Comparison of ENCODE assay signal across 20 mouse cellular contexts in the genomic region with DNA sequence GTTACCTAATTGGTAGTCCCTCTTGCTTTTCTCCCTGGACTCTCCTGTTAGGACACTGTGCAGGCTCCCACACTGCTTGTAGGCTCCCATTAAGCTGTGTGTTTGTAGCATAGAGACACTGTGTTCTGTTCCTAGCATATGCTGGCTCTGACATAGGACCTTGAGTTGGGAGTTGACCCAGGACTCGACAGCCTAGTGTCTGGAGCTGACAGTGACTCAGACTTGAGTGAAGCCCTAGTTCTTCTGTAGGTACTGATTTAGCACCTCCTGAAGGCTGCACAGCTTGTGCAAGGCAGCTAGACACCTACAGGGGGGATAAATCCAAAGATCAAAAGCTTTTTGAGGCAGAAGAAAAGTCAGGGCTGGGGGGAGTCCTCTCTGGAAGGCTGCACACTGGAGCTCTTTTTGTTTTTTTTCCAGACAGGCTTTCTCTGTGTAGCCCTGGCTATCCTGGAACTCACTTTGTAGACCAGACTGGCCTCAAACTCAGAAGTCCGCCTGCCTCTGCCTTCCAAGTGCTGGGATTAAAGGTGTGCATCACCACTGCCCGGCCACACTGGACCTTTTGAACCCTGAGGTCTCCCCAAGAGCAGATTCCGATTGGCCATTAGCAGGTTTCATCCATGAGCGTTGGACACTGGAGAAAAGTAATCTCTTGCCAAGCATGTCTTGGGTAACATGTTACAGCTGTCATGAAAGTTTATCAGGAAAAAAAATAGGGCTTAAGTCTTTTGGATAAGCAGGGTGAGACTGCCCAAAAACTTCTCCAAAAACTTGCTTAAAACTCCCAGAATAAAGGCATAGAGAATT. TPM values are rescaled to one million over a fixed set of nuclear protein-coding genes. Genes with fewer than 3 reads are reported as not detected.
DNase-seq lines count a peak whose midpoint lies in the region; ATAC-seq and TF ChIP-seq lines count a peak whose summit lies in the region.
"Had no signal": no experiment of that assay in that cellular context is flagged by ENCODE, and none has a peak within 500 bp of the region (broad histone marks: within the 10 kb centered on the region; RNA-seq: fewer than 3 reads in every experiment).

No protein-coding gene starts in this region.

- no peak overlapping the region for H3K4me3 ChIP-seq in bone marrow, adult 2 months (replicated peaks; ENCODE audit: control insufficient read depth, low read depth, low read length)
- no peak overlapping the region for H3K4me3 ChIP-seq in limb, embryonic 10.5 days
- H3K4me3 ChIP-seq in liver, embryonic 15.5 days (replicated peaks): no peak overlapping the region
- H3K4me3 ChIP-seq: embryonic facial prominence, embryonic 13.5 days; layer of hippocampus, adult 2 months; megakaryocyte, embryonic 14.5 days; stomach, embryonic 15.5 days had no signal

- ATAC-seq in liver, embryonic 15.5 days (ENCODE audit: insufficient read depth): no peak
- ATAC-seq: forebrain, embryonic 16.5 days had no signal

- TF ChIP-seq CTCF in bone marrow, adult 2 months (IDR thresholded peaks at IDR 0.05; ENCODE audit: control insufficient read depth, insufficient read depth, low read length): no peak

- H3K36me3 ChIP-seq in limb, embryonic 10.5 days: no peaks in the 10 kb centered on the region
- no peaks in the 10 kb centered on the region for H3K36me3 ChIP-seq in liver, embryonic 15.5 days (replicated peaks)
- H3K36me3 ChIP-seq: embryonic facial prominence, embryonic 13.5 days; stomach, embryonic 15.5 days had no signal

- H3K9ac ChIP-seq in liver, embryonic 15.5 days: peak overlapping the region; percentile 28; the same call in 1 of the 2 replicates
- H3K9ac ChIP-seq: embryonic facial prominence, embryonic 13.5 days; stomach, embryonic 15.5 days had no signal

- H3K9me3 ChIP-seq in limb, embryonic 10.5 days (replicated peaks): no peaks in the 10 kb centered on the region
- H3K9me3 ChIP-seq in liver, embryonic 15.5 days (replicated peaks): no peaks in the 10 kb centered on the region
- H3K9me3 ChIP-seq: embryonic facial prominence, embryonic 13.5 days; megakaryocyte, embryonic 14.5 days; stomach, embryonic 15.5 days had no signal

- TF ChIP-seq POLR2A in bone marrow, adult 2 months (IDR thresholded peaks at IDR 0.05; ENCODE audit: borderline replicate concordance, control insufficient read depth, low read depth, low read length): no peak

- peak; percentile 90 for DNase-seq in heart, adult 11 months
- no peak for DNase-seq in heart, postnatal 25 days (ENCODE audit: low spot score)
- DNase-seq in limb, embryonic 10.5 days (ENCODE audit: low spot score): no peak
- no peak for DNase-seq in Muller cell, postnatal 12 days (ENCODE audit: inconsistent ontology term)
- no peak for DNase-seq in urinary bladder, postnatal 14 days (ENCODE audit: low spot score)
- DNase-seq: cerebellum, adult 11 months; cerebellum, postnatal 14 days; kidney, adult 11 months; kidney, postnatal 10 days; lung, adult 2 months; midbrain, embryonic 14.5 days; spleen, adult 18-20 months; thymus, adult 2 months had no signal

- intact Hi-C loops in heart, postnatal 25 days (cut with DNase I): loop anchor here (5.0 kb wide), 1 partner anchor 187 kb away; no protein-coding TSS in a partner anchor

- no peak overlapping the region for H3K4me2 ChIP-seq in liver, embryonic 15.5 days
- H3K4me2 ChIP-seq: embryonic facial prominence, embryonic 13.5 days; stomach, embryonic 15.5 days had no signal

- peak overlapping the region; percentile 48; the same call in 1 of the 2 replicates for H3K27ac ChIP-seq in bone marrow, adult 2 months (ENCODE audit: control insufficient read depth, insufficient read depth, low read depth, low read length, poor library complexity)
- H3K27ac ChIP-seq in limb, embryonic 10.5 days: peak overlapping the region; percentile 34; the same call in 1 of the 2 replicates
- peak overlapping the region; percentile 98 for H3K27ac ChIP-seq in liver, embryonic 15.5 days (replicated peaks)
- H3K27ac ChIP-seq: embryonic facial prominence, embryonic 13.5 days; layer of hippocampus, adult 2 months; stomach, embryonic 15.5 days had no signal

- peaks cover 18% of the 10 kb centered on the region for H3K4me1 ChIP-seq in bone marrow, adult 2 months (ENCODE audit: control insufficient read depth, insufficient read depth, low read length)
- H3K4me1 ChIP-seq in limb, embryonic 10.5 days: peaks cover 24% of the 10 kb centered on the region
- H3K4me1 ChIP-seq in liver, embryonic 15.5 days (replicated peaks): peaks cover 98% of the 10 kb centered on the region
- H3K4me1 ChIP-seq: stomach, embryonic 15.5 days had no signal

- 76% methylated on average over 5 of the region's 5 CpGs for WGBS in bone marrow, adult 2 months
- WGBS in limb, embryonic 10.5 days: 77% methylated on average over 5 of the region's 5 CpGs
- WGBS in liver, embryonic 15.5 days (ENCODE audit: insufficient replicate concordance): 63% methylated on average over 5 of the region's 5 CpGs

- H3K27me3 ChIP-seq in limb, embryonic 10.5 days (ENCODE audit: low read depth, poor library complexity, severe bottlenecking): no peaks in the 10 kb centered on the region
- H3K27me3 ChIP-seq in liver, embryonic 15.5 days: no peaks in the 10 kb centered on the region
- H3K27me3 ChIP-seq: megakaryocyte, embryonic 14.5 days; stomach, embryonic 15.5 days had no signal

RNA-seq across cellular contexts. Expression of gene Aff1, which starts 48.1 kb away (rescaled TPM):
- total RNA-seq in heart, postnatal 25 days (2021): 10 to 100 TPM; 37.4 to 42.7 TPM
- 25.1 and 41.4 TPM in 2 replicates for polyA plus RNA-seq in bone marrow, adult 2 months (2011; ENCODE audit: insufficient read depth, insufficient read length, low replicate concordance, missing spikeins)
- 4.0 and 4.6 TPM in 2 replicates for polyA plus RNA-seq in limb, embryonic 10.5 days (2016; fragmentation: Nextera tagmentation; extraction: Ambion mirVana)
- polyA plus RNA-seq in liver, embryonic 15.5 days (2015; fragmentation: Nextera tagmentation; extraction: Ambion mirVana): 14.3 and 17.9 TPM in 2 replicates

Comparison
In these comparisons a context has a peak if more than half of its experiments do, and no peak if none do; other contexts are left out.
1. H3K27ac ChIP-seq: peak in every context shown above with its lines; median percentile 98 in liver, embryonic 15.5 days; 48 in bone marrow, adult 2 months; 34 in limb, embryonic 10.5 days.